Mouse (Mus musculus) limb, embryonic 14.5 days (tissue): ENCODE data around the gene Prkcq. TPM values are rescaled to one million over a fixed set of nuclear protein-coding genes. Genes with fewer than 3 reads are reported as not detected.

ENCODE experiments used
- ATAC-seq: fragments of 200-750 bp; cut with Nextera tagmentation; 2 replicates; pipeline ENCODE4 v1.8.0; 2017; ENCODE audit warnings: low read depth, moderate number of reproducible peaks, moderate TSS enrichment; ENCODE audit not compliant: low FRiP score
- DNase-seq: peaks from one replicate; pipeline ENCODE4 v3.0.0-alpha.2; 2015; ENCODE audit warnings: low spot score
- H3K27ac ChIP-seq: fragments of 300-500 bp; sonication (generic); replicated peaks from 2 replicates; pipeline ENCODE4 v1.5.1; 2014; ENCODE audit warnings: low read depth, mild to moderate bottlenecking, low read length, moderate library complexity, mixed read lengths
- H3K27me3 ChIP-seq: fragments of 300-500 bp; sonication (generic); 2 replicates; pipeline ENCODE4 v1.6.1; 2014; ENCODE audit warnings: low read length, mixed read lengths; ENCODE audit not compliant: control insufficient read depth, insufficient read depth
- H3K36me3 ChIP-seq: fragments of 300-500 bp; sonication (generic); 2 replicates; pipeline ENCODE4 v1.6.1; 2014; ENCODE audit warnings: mild to moderate bottlenecking, low read length, moderate library complexity, mixed read lengths; ENCODE audit not compliant: control insufficient read depth, insufficient read depth
- H3K4me1 ChIP-seq: fragments of 300-500 bp; sonication (generic); 2 replicates; pipeline ENCODE4 v1.6.1; 2014; ENCODE audit warnings: antibody characterized with exemption, low read length, mixed read lengths; ENCODE audit not compliant: control insufficient read depth, insufficient read depth
- H3K4me2 ChIP-seq: fragments of 300-500 bp; sonication (generic); replicated peaks from 2 replicates; pipeline ENCODE4 v1.6.1; 2014; ENCODE audit warnings: low read depth, mild to moderate bottlenecking, low read length, moderate library complexity; ENCODE audit not compliant: severe bottlenecking
- H3K4me3 ChIP-seq: fragments of 300-500 bp; sonication (generic); replicated peaks from 2 replicates; pipeline ENCODE4 v1.5.1; 2014; ENCODE audit warnings: low read length
- H3K9ac ChIP-seq: fragments of 300-500 bp; sonication (generic); 2 replicates; pipeline ENCODE4 v1.6.1; 2014; ENCODE audit warnings: mild to moderate bottlenecking, low read depth, low read length, moderate library complexity; ENCODE audit not compliant: severe bottlenecking
- H3K9me3 ChIP-seq: fragments of 300-500 bp; sonication (generic); 2 replicates; pipeline ENCODE4 v1.6.1; 2016; ENCODE audit warnings: low read length; ENCODE audit not compliant: control insufficient read depth
- POLR2A ChIP-seq: fragments of 200-500 bp; IDR thresholded peaks from 2 replicates; pipeline ENCODE4 v1.8.0; 2012; ENCODE audit warnings: inconsistent platforms, mild to moderate bottlenecking, moderate library complexity, borderline replicate concordance; ENCODE audit not compliant: insufficient read depth, insufficient read length; ENCODE audit errors: extremely low read depth
- WGBS: fragments of 180-500 bp; shearing (Covaris S2); extraction: QIAGEN DNeasy Blood & Tissue Kit; methylation state at CpG from one replicate; pipeline ENCODE4 v1.1.7; 2014; 5-methylcytosine and 5-hydroxymethylcytosine counted together
- polyA plus RNA-seq, 2 experiments: library from polyadenylated mRNA; depleted of rRNA in 1 of 2; stranded (reverse) in 1 of 2; unstranded in 1 of 2; fragments of >200 nt; fragmentation: Nextera tagmentation in 1 of 2; extraction: Ambion mirVana in 1 of 2; gene quantifications; 2 replicates each; pipeline versions ENCODE4 v1.2.1 to v1.2.3; 2012 to 2014

The Prkcq gene
- polyA plus RNA-seq, 2 experiments = 2.5 to 3.6 TPM

DNA sequence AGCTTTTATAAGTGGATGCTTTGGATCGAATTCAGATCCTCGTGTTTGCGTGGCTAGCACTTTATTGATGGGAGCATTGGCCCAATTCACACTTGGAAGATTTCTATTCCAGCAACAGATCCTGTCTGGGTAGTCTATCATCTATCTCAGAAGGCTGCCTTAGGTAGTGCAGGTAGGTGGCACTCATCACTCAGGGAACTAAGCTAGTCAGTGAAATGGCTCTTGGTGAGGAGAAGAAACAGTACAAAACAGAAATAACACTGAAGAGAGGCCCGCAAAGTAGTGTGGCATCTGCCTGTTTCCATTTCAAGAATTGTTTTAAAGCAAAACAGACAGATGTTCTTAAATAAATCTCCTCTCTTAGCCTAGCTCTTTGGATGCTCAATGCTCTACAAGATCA is 10.6 kb upstream of the Prkcq start:
- no peak for ATAC-seq
- Histone ChIP-seq H3K27me3 (no peaks in the 10 kb centered on the region), H3K4me1 (no peaks in the 10 kb centered on the region), H3K9me3 (no peaks in the 10 kb centered on the region), H3K27ac (no peak overlapping the region), H3K9ac (no peak overlapping the region), H3K4me3 (no peak overlapping the region), H3K36me3 (no peaks in the 10 kb centered on the region), H3K4me2 (no peak overlapping the region)
- no peak for TF ChIP-seq POLR2A
- WGBS = 87% methylated on average over 4 of the region's 4 CpGs
- no peak for DNase-seq

GRCm38 (mm10) chr2:11162701-11163100 is 9.2 kb upstream of the Prkcq start:
- DNase-seq (no peak), ATAC-seq (no peak)
- no peaks in the 10 kb centered on the region for H3K36me3 ChIP-seq
- no peak for TF ChIP-seq POLR2A
- WGBS = 68% methylated on average over 3 of the region's 3 CpGs
- H3K4me1 ChIP-seq = no peaks in the 10 kb centered on the region
- H3K9me3 ChIP-seq = no peaks in the 10 kb centered on the region
- H3K9ac ChIP-seq = no peak overlapping the region
- H3K4me3 ChIP-seq = no peak overlapping the region
- H3K4me2 ChIP-seq = no peak overlapping the region
- no peak overlapping the region for H3K27ac ChIP-seq
- H3K27me3 ChIP-seq = no peaks in the 10 kb centered on the region

DNA sequence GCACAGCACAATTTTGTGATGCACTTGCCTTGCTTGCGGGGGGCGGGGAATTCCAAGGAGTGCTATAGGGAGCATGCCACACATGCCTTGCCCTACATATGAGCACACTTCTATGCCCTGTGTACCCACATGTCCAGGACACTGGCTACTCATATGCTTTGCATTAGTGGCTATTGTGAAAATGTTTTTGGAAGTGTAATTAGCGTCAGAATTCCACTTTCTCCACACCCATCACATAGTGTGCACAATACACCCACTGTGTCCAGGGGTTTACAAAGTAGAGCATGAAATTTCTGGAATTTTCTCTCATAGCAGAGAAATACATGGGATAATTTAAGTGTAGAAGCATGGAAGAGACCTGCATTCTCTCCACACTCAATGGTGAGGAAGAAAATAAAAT is 7.7 kb upstream of the Prkcq start:
- 88% methylated on average over 3 of the region's 3 CpGs for WGBS
- no peaks in the 10 kb centered on the region for H3K36me3 ChIP-seq
- DNase-seq (no peak), ATAC-seq (no peak)
- H3K4me3 ChIP-seq = no peak overlapping the region
- H3K27me3 ChIP-seq = no peaks in the 10 kb centered on the region
- no peaks in the 10 kb centered on the region for H3K4me1 ChIP-seq
- H3K9me3 ChIP-seq = no peaks in the 10 kb centered on the region
- no peak for TF ChIP-seq POLR2A
- H3K9ac ChIP-seq = no peak overlapping the region
- no peak overlapping the region for H3K4me2 ChIP-seq
- H3K27ac ChIP-seq = no peak overlapping the region

DNA sequence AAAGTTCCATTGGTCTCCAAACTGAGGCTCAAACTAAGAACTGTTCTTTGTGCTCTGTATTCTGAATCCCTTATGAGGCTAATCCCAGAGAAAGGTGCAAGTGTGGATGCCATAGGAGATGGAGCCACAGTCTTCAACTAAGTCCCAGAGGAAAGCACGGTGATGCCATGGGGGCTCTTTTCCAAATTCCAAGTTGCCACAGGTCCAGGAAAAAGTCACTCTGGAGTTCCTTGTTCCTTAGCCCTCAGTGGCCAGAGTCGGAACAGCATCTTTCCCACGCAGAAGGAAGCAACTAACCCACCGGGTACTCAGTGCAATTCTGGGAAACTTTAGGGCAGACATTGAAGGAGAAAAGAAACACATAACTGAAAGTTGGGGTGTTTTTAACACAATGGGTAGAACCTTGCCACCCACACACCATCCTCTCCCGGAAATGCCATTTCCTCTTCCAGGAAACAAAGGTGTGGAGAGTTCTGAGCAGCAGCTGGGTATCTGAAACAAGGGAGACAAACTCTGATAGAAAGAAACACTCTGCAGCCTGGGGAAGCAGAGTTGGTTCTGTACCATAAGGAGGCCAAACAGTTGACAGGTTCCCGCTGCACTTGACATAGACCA is 2.1 kb upstream of the Prkcq start:
- H3K36me3 ChIP-seq = no peaks in the 10 kb centered on the region
- no peak overlapping the region for H3K4me3 ChIP-seq
- ATAC-seq (no peak), DNase-seq (no peak)
- H3K27ac ChIP-seq = no peak overlapping the region
- H3K4me2 ChIP-seq = no peak overlapping the region
- no peak overlapping the region for H3K9ac ChIP-seq
- no peaks in the 10 kb centered on the region for H3K9me3 ChIP-seq
- no peaks in the 10 kb centered on the region for H3K4me1 ChIP-seq
- no peak for TF ChIP-seq POLR2A
- 73% methylated on average over 6 of the region's 6 CpGs for WGBS
- H3K27me3 ChIP-seq = peaks cover 10% of the 10 kb centered on the region; the same call in 1 of the 2 replicates

GRCm38 (mm10) chr2:11172831-11173414 is 1.0 kb downstream of the Prkcq start:
- Histone ChIP-seq H3K36me3 (no peaks in the 10 kb centered on the region), H3K27me3 (peaks cover 10% of the 10 kb centered on the region; the same call in 1 of the 2 replicates), H3K9ac (no peak overlapping the region), H3K27ac (no peak overlapping the region), H3K4me1 (no peaks in the 10 kb centered on the region), H3K4me3 (no peak overlapping the region; the same call in 1 of the 2 replicates), H3K9me3 (no peaks in the 10 kb centered on the region), H3K4me2 (peak overlapping the region; percentile 83)
- WGBS = 13% methylated on average over 9 of the region's 9 CpGs
- ATAC-seq (0 out of 2 replicates have a peak, but pooled peaks have one; percentile 21), DNase-seq (no peak)
- no peak for TF ChIP-seq POLR2A
